Mouse (Mus musculus) bone marrow, adult 2 months (tissue): ENCODE results near the gene Wdr24.

ENCODE experiments used
- CTCF ChIP-seq: fragments of 200-500 bp; IDR thresholded peaks from 2 replicates; pipeline ENCODE4 v1.5.1; 2011; ENCODE audit warnings: low read length, control low read depth; ENCODE audit not compliant: control insufficient read depth, insufficient read depth
- POLR2A ChIP-seq: fragments of 200-500 bp; IDR thresholded peaks from 2 replicates; pipeline ENCODE4 v1.6.1; 2011; ENCODE audit warnings: low read depth, mild to moderate bottlenecking, control low read depth, low read length, borderline replicate concordance; ENCODE audit not compliant: control insufficient read depth

DNA sequence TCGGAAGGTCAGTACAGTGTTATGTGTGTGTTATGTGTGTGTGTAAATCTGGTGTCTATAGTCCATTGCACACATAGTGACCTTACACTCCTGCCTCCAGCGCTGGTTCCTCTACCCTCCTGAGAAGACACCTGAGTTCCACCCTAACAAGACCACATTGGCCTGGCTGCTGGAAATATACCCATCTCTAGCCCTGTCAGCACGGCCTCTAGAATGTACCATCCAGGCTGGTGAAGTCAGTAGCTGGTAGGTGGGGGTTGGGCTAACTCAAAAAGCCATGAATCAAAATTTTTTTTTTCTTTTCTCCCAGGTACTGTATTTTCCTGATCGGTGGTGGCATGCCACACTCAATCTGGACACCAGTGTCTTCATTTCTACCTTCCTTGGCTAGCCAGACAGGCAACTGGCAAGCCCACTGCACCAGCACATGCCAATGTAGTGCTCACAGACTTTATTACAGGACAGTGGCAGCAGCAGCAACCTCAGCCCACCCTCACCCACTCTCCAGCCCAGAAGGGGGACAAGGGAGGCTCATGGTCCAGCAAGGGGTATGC is 6.8 kb downstream of the Wdr24 start:
- TF ChIP-seq CTCF (no peak), POLR2A (no peak)
